In the genomic region with DNA sequence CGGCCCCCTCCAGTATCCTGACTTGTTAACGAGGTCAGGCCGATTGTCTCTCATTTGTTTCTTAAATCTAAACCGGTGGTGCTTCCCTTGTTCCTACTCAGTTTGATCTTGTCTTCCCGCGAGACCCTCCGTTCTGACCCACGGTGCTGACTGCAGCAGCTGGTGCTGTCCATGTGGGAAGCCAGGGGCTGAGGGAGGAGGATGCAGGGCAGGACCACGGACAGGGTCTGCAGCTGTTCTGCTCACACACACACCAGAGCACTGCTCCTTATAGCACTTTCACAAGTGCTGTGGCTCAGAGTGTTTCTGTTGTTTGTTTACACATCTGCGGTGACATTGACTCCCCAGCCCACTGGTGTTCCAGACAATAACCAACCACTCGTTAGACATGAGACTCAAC, we compare ENCODE assay signal across 9 mouse cellular contexts. TPM values are rescaled to one million over a fixed set of nuclear protein-coding genes. Genes with fewer than 3 reads are reported as not detected.
A peak's percentile ranks its signal among the peaks of the same experiment; 100 is the strongest.
DNase-seq lines count a peak whose midpoint lies in the region; ATAC-seq lines count a peak whose summit lies in the region.
"Had no signal": no experiment of that assay in that cellular context is flagged by ENCODE, and none has a peak within 500 bp of the region (broad histone marks: within the 10 kb centered on the region; RNA-seq: fewer than 3 reads in every experiment).

No protein-coding gene starts in this region.

- no peak overlapping the region for H3K9ac ChIP-seq in kidney, embryonic 16.5 days (replicated peaks; ENCODE audit: low read length)
- H3K9ac ChIP-seq in hindbrain, embryonic 15.5 days: peak overlapping the region; percentile 93; the same call in 1 of the 2 replicates
- peak overlapping the region; percentile 90 for H3K9ac ChIP-seq in neural tube, embryonic 13.5 days

- DNase-seq in kidney, postnatal 4 days: peak; percentile 73 to 75
- DNase-seq in adipocyte (ENCODE audit: low spot score): peak; percentile 42
- no peak for DNase-seq in layer of hippocampus, adult 9-10 months (ENCODE audit: low spot score)
- DNase-seq in cerebellum, adult 11 months: no peak
- DNase-seq: lung, adult 2 months had no signal

- WGBS in kidney, embryonic 16.5 days: 27% methylated on average over 11 of the region's 11 CpGs
- 31% methylated on average over 11 of the region's 11 CpGs for WGBS in hindbrain, embryonic 15.5 days
- WGBS in neural tube, embryonic 13.5 days: 35% methylated on average over 11 of the region's 11 CpGs

- no peak overlapping the region for H3K4me3 ChIP-seq in kidney, embryonic 16.5 days (ENCODE audit: low read length)
- peak overlapping the region; percentile 76; the same call in 1 of the 2 replicates for H3K4me3 ChIP-seq in hindbrain, embryonic 15.5 days
- H3K4me3 ChIP-seq in neural tube, embryonic 13.5 days: peak overlapping the region; percentile 71

- H3K36me3 ChIP-seq in kidney, embryonic 16.5 days (ENCODE audit: insufficient read depth, low read length): no peaks in the 10 kb centered on the region
- peaks cover 5% of the 10 kb centered on the region; the same call in 1 of the 2 replicates for H3K36me3 ChIP-seq in hindbrain, embryonic 15.5 days
- H3K36me3 ChIP-seq in neural tube, embryonic 13.5 days: peaks cover 12% of the 10 kb centered on the region

- no peak overlapping the region for H3K27ac ChIP-seq in kidney, embryonic 16.5 days (ENCODE audit: low read length)
- H3K27ac ChIP-seq in hindbrain, embryonic 15.5 days (replicated peaks): no peak overlapping the region
- peak overlapping the region; percentile 40 for H3K27ac ChIP-seq in neural tube, embryonic 13.5 days (replicated peaks)

- peaks cover 45% of the 10 kb centered on the region for H3K27me3 ChIP-seq in kidney, embryonic 16.5 days (ENCODE audit: insufficient read depth, low read length)
- no peaks in the 10 kb centered on the region for H3K27me3 ChIP-seq in hindbrain, embryonic 15.5 days
- H3K27me3 ChIP-seq in neural tube, embryonic 13.5 days: peaks cover 13% of the 10 kb centered on the region; the same call in 1 of the 2 replicates

- H3K4me1 ChIP-seq in kidney, embryonic 16.5 days (ENCODE audit: insufficient read depth, low read length): peaks cover 11% of the 10 kb centered on the region
- H3K4me1 ChIP-seq in hindbrain, embryonic 15.5 days (replicated peaks): peaks cover 35% of the 10 kb centered on the region
- H3K4me1 ChIP-seq in neural tube, embryonic 13.5 days (replicated peaks): peaks cover 55% of the 10 kb centered on the region

- H3K9me3 ChIP-seq in kidney, embryonic 16.5 days (ENCODE audit: low read length): no peaks in the 10 kb centered on the region
- H3K9me3 ChIP-seq in hindbrain, embryonic 15.5 days: no peaks in the 10 kb centered on the region
- no peaks in the 10 kb centered on the region for H3K9me3 ChIP-seq in neural tube, embryonic 13.5 days

- ATAC-seq in kidney, embryonic 16.5 days (ENCODE audit: low FRiP score, low TSS enrichment): no peak
- ATAC-seq in hindbrain, embryonic 15.5 days (ENCODE audit: low FRiP score, low read depth): no peak
- ATAC-seq in neural tube, embryonic 13.5 days (ENCODE audit: low read depth): no peak
- ATAC-seq in CD4-positive, CD25-positive, alpha-beta regulatory T cell, adult 4 months: no peak

- no peak overlapping the region for H3K4me2 ChIP-seq in kidney, embryonic 16.5 days (replicated peaks; ENCODE audit: low read depth, low read length)
- H3K4me2 ChIP-seq in hindbrain, embryonic 15.5 days: peak overlapping the region; percentile 78
- H3K4me2 ChIP-seq in neural tube, embryonic 13.5 days: peak overlapping the region; percentile 84

RNA-seq across cellular contexts. Expression of a gene that starts 2.5 kb away (rescaled TPM):
- polyA plus RNA-seq in kidney, embryonic 16.5 days (2015; fragmentation: Nextera tagmentation; extraction: Ambion mirVana): 11.0 and 11.4 TPM in 2 replicates
- polyA plus RNA-seq in hindbrain, embryonic 15.5 days (2015; fragmentation: Nextera tagmentation; extraction: Ambion mirVana): 24.7 and 28.9 TPM in 2 replicates
- polyA plus RNA-seq in neural tube, embryonic 13.5 days (2015; fragmentation: Nextera tagmentation; extraction: Ambion mirVana): 24.6 and 25.4 TPM in 2 replicates
- 10 to 100 TPM in 1 of 2 experiments, 1 to 10 TPM in 1; 8.3 to 13.0 TPM for polyA plus RNA-seq in CD4-positive, CD25-positive, alpha-beta regulatory T cell, adult 4 months (2017; shearing (Covaris generic))

Comparison
In these comparisons a context has a peak if more than half of its experiments do, and no peak if none do; other contexts are left out.
1. DNase-seq: peak in kidney, postnatal 4 days (2 of 2) and adipocyte (single experiment); none in layer of hippocampus, adult 9-10 months (single experiment) and cerebellum, adult 11 months (single experiment).